Mouse (Mus musculus) small intestine, adult 2 months (tissue): Measurements from ENCODE around the gene Rhbg. TPM values are rescaled to one million over a fixed set of nuclear protein-coding genes. Genes with fewer than 3 reads are reported as not detected.

Experiments
- H3K27ac ChIP-seq: fragments of 200-500 bp; 2 replicates; pipeline ENCODE4 v1.5.1; 2012; ENCODE audit warnings: low read depth, low read length, control low read depth, inconsistent platforms; ENCODE audit not compliant: insufficient read depth
- H3K27me3 ChIP-seq: fragments of 200-500 bp; 2 replicates; pipeline ENCODE4 v1.6.1; 2012; ENCODE audit warnings: mild to moderate bottlenecking, moderate library complexity, low read length, inconsistent platforms; ENCODE audit not compliant: control insufficient read depth, insufficient read depth
- H3K36me3 ChIP-seq: fragments of 200-500 bp; 2 replicates; pipeline ENCODE4 v1.6.1; 2012; ENCODE audit warnings: mild to moderate bottlenecking, low read length, control low read depth, inconsistent platforms; ENCODE audit not compliant: control insufficient read depth, insufficient read depth
- H3K4me1 ChIP-seq: fragments of 200-500 bp; 2 replicates; pipeline ENCODE4 v1.6.1; 2012; ENCODE audit warnings: low read length, inconsistent platforms, mixed read lengths; ENCODE audit not compliant: control insufficient read depth, insufficient read depth, insufficient read length
- H3K4me3 ChIP-seq: fragments of 200-500 bp; 2 replicates; pipeline ENCODE4 v1.5.1; 2012; ENCODE audit warnings: low read depth, mild to moderate bottlenecking, control low read depth, inconsistent platforms, low read length, moderate library complexity
- CTCF ChIP-seq: fragments of 200-500 bp; IDR thresholded peaks from 2 replicates; pipeline ENCODE4 v1.5.1; 2012; ENCODE audit warnings: low read depth, mild to moderate bottlenecking, control low read depth, inconsistent platforms, low read length, moderate library complexity, mixed read lengths; ENCODE audit not compliant: insufficient replicate concordance, insufficient read length; ENCODE audit errors: extremely low read depth
- POLR2A ChIP-seq: fragments of 200-500 bp; IDR thresholded peaks from 2 replicates; pipeline ENCODE4 v1.6.1; 2012; ENCODE audit warnings: low read depth, mild to moderate bottlenecking, control low read depth, inconsistent platforms, low read length, moderate library complexity
- WGBS: fragments of 180-500 bp; shearing (Covaris S2); methylation state at CpG from one replicate; pipeline ENCODE4 v1.1.7; 2018; 5-methylcytosine and 5-hydroxymethylcytosine counted together
- polyA plus RNA-seq: library from polyadenylated mRNA; depleted of rRNA; stranded (reverse); fragments of >200 nt; gene quantifications from 2 replicates; pipeline ENCODE4 v1.2.3, GENCODE M21; 2012

The Rhbg gene
- polyA plus RNA-seq, 1 experiment: 40.3 TPM

GRCm38 (mm10) chr3:88226101-88226845, 28.2 kb downstream of the Rhbg start:
- H3K36me3 ChIP-seq: no peaks in the 10 kb centered on the region
- WGBS: 78% methylated on average over 10 of the region's 10 CpGs
- H3K27ac ChIP-seq: no peak overlapping the region
- TF ChIP-seq POLR2A (no peak), CTCF (no peak)
- no peaks in the 10 kb centered on the region for H3K4me1 ChIP-seq
- peaks cover 30% of the 10 kb centered on the region for H3K27me3 ChIP-seq
- H3K4me3 ChIP-seq: no peak overlapping the region

GRCm38 (mm10) chr3:88224929-88225328, 29.6 kb downstream of the Rhbg start:
- Histone ChIP-seq H3K36me3 (no peaks in the 10 kb centered on the region), H3K4me1 (no peaks in the 10 kb centered on the region), H3K4me3 (no peak overlapping the region), H3K27me3 (peaks cover 26% of the 10 kb centered on the region), H3K27ac (no peak overlapping the region)
- 36% methylated on average over 2 of the region's 2 CpGs for WGBS
- TF ChIP-seq CTCF: no peak
- TF ChIP-seq POLR2A: no peak

GRCm38 (mm10) chr3:88222446-88222845, 32.1 kb downstream of the Rhbg start:
- no peak overlapping the region for H3K4me3 ChIP-seq
- no peaks in the 10 kb centered on the region for H3K36me3 ChIP-seq
- peaks cover 19% of the 10 kb centered on the region; the same call in 1 of the 2 replicates for H3K27me3 ChIP-seq
- WGBS: 75% methylated on average over 6 of the region's 6 CpGs
- TF ChIP-seq CTCF (no peak), POLR2A (no peak)
- no peak overlapping the region for H3K27ac ChIP-seq
- H3K4me1 ChIP-seq: no peaks in the 10 kb centered on the region

GRCm38 (mm10) chr3:88221519-88222390, 32.8 kb downstream of the Rhbg start:
- no peak for TF ChIP-seq POLR2A
- TF ChIP-seq CTCF: no peak
- Histone ChIP-seq H3K4me3 (no peak overlapping the region), H3K27me3 (peaks cover 25% of the 10 kb centered on the region), H3K4me1 (no peaks in the 10 kb centered on the region), H3K36me3 (no peaks in the 10 kb centered on the region), H3K27ac (no peak overlapping the region)
- WGBS: 65% methylated on average over 12 of the region's 12 CpGs

GRCm38 (mm10) chr3:88220842-88221241, 33.7 kb downstream of the Rhbg start:
- H3K4me3 ChIP-seq: no peak overlapping the region
- under 1% methylated on average over 6 of the region's 6 CpGs for WGBS
- H3K4me1 ChIP-seq: peaks cover 1% of the 10 kb centered on the region
- no peaks in the 10 kb centered on the region for H3K36me3 ChIP-seq
- H3K27ac ChIP-seq: no peak overlapping the region
- H3K27me3 ChIP-seq: peaks cover 32% of the 10 kb centered on the region
- TF ChIP-seq POLR2A: no peak
- TF ChIP-seq CTCF: no peak

- H3K27ac ChIP-seq: no peak overlapping the region
- H3K4me1 ChIP-seq: peaks cover 10% of the 10 kb centered on the region
- no peak overlapping the region for H3K4me3 ChIP-seq
- TF ChIP-seq POLR2A: no peak
- TF ChIP-seq CTCF: no peak
- peaks cover 41% of the 10 kb centered on the region for H3K27me3 ChIP-seq
- WGBS: 26% methylated on average over 9 of the region's 9 CpGs
- no peaks in the 10 kb centered on the region for H3K36me3 ChIP-seq
Measured at GRCm38 (mm10) chr3:88219940-88220339, 34.6 kb downstream of the Rhbg start.

- Histone ChIP-seq H3K4me3 (no peak overlapping the region), H3K27ac (no peak overlapping the region), H3K36me3 (no peaks in the 10 kb centered on the region), H3K27me3 (peaks cover 61% of the 10 kb centered on the region), H3K4me1 (peaks cover 16% of the 10 kb centered on the region)
- 56% methylated on average over 1 of the region's 2 CpGs for WGBS
- TF ChIP-seq CTCF (no peak), POLR2A (no peak)
Measured at GRCm38 (mm10) chr3:88217679-88218078, 36.8 kb downstream of the Rhbg start.
